Mouse (Mus musculus) right cerebral cortex, postnatal 25 days (tissue): ENCODE measurements around the gene Gm20388.

Experiments used
- DNase-seq: peaks from one replicate; pipeline ENCODE4 v3.0.0; 2022

Gm20388 gene

DNA sequence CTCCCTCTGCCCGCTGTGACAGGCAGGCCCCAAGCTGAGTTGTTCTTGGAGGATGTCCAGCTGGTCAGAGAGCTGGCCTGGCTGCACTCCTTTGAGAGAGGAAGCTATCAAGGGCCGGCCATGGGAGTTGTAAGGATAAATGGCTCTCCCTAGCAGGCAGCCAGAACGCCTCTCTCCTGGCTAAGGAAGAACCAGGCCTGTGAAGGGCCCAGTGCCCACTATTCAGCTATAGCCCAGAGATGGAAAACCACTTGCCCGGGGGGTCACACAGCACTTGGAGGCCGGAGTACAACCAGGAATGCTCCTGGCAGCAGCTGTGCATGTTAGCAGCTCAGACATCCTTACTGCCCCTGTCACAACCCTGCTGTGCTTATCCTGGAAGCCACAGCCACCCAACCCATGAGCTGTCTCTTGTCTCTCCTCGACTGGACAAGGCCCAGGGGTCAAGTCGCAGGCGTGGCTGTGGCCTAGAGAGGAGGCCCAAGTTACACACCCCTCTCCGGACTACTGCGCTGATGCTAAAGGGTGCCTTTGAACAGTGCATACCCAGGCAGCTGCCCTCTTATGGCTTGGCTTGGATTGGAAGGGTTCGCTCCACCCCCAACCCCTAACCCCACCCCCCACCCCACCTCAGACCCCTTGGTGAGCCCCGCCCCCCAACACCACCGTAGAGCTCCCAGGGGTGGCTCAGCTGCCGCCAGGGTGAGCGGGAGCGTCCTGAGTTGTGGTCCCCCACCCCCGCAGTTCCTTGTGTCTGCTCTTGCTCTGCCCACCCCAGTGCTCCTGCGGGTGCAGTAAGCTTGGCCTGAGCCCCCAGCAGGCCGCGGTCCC lies 593.8 kb downstream of the Gm20388 start:
- DNase-seq: no peak

DNA sequence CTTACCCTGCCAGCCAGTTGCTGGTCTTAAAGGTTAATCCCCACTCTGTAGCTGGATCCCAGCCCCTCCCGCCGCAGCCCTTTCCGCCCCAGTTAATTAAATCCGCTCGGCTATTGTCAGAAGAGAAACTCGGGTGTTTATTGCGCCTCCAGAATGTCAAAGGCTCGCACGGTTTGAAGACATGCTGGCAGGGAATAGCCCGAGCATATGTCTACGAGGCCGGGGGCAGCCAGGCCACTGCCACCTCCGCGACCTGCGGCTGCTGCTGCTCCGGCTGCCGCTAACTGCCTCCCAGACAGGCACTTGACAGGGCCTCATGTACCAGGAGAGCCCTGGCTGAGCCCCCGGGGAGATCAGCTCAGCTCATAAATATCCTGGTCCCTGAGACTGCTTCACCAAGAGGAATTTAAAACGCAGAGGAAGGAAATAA lies 594.5 kb downstream of the Gm20388 start:
- DNase-seq: no peak

DNA sequence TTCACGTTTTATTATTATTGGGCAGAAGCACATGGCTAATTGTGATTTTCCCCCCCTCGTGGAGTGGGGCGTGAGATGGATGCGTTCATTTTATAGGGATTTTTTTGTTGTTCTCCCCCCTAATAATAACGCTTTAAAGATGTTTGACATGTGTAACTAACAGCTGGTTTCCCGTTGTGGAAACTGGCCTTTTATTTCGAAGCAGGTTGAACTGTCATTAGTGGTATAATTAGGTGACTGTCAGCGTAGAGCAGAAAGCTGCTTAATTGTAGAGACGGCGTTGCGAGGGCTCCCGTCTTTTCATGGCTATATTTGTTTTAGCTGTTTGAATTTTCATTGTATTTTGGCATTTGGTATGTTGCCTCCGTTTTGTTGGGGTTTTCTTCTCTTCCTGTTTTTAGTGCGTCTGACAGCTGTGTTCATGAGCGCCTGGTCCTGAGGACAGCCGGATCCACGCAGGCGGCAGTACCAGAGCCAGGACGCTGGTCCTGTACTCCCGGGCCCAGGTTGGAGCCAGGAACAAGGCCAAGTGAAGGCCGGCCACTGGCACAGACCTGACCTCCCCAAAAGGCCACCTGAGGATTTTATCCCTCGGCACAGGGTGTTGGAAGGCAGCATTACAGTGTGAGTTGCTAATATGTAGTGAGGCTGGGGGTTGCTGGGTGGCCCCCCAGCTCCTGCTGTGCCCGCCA lies 595.1 kb downstream of the Gm20388 start:
- DNase-seq: no peak

DNA sequence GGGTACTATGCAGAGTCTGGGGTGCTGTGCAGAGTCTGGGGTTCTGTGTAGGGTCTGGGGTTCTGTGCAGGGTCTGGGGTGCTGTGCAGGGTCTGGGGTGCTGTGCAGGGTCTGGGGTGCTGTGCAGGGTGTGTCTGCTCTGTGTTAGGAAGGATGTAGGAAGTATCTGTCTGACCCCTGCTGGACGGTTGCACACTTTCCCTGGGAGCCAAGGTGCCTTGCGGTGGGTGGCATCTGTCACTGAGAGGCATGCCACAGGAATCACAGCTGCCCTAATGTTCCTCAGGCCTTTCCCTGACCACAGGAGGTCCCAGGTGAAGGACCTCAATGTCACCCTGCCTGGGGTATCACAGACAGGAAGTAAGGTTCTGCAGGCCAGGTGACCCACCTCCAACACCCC lies 595.9 kb downstream of the Gm20388 start:
- DNase-seq: no peak

DNA sequence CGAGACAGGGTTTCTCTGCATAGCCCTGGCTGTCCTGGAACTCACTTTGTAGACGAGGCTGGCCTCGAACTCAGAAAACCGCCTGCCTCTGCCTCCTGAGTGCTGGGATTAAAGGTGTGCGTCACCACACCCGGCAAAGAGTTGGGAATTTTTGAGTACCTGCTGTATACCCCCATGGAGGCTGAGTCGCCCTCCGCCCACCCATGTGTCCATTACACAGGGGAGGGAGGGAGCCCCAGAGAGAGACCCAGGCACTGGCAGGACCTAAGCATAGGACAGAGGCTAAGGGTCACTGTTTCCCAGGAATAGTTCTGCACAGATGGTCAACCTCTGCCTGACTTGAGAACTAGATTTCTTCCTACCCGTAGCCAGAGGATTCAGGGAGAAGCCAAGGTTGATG lies 596.6 kb downstream of the Gm20388 start:
- DNase-seq: no peak

DNA sequence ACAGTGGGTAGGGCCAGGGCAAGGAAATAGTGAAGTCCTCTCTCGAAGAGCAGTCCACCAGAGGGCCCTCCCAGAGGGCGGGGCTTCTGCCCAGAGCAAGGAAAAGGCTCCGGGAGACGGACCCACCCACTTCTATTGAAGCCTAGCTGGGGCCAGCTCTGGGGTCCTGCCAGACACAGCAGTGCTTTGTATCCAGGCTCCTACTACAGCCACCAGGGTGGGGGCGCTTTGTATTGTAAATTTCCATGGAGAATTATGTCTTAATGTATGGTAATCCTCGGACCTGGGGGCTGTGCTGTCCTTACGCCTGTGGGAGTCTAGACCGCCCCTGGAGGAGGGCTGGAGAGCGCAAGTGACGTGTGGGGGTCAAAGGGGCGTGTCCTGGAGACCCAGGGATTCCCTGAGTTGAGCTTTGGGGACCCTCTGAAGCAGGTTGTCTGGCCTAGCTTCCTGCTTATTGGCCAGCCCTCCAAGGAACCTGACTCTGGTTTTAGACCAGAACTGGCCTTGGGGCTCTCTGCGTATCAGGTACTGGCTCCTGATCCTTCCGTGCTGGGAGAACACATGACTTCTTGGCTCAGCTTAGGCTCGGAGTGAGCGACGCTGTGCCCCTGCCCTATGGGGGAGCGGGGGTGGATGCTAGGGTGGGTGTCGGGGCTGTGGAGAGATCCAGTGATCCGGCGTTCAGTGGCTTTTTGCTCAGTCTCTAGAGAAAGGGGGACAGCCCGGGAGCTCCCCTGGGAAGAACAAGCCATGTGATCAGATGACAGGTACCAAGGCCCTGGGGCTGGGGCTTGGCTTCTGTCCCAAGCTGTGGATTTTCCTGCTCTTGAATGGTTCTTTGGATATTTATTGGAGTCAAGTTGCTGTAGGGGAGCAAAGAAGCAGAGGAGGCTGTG lies 598.7 kb downstream of the Gm20388 start:
- DNase-seq: no peak

DNA sequence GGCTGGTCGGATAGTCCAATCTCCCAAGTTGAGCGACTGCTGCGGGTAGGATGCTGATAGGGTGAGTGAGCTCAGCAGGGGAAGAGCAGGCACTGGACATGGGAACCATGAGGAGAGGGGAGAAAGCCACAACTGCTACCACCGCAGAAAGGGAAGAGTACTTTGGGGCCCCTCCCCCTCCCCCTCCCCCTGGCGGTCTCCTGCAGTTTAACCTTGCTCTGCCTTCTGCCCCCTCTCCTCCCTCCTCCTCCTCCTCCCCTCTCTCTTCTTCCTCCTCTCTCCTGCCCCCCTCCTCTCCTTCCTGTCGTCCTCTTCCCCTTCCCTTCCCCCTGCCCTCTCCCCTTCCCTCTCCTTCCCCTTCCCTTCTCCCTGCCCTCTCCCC lies 599.4 kb downstream of the Gm20388 start:
- DNase-seq: no peak

DNA sequence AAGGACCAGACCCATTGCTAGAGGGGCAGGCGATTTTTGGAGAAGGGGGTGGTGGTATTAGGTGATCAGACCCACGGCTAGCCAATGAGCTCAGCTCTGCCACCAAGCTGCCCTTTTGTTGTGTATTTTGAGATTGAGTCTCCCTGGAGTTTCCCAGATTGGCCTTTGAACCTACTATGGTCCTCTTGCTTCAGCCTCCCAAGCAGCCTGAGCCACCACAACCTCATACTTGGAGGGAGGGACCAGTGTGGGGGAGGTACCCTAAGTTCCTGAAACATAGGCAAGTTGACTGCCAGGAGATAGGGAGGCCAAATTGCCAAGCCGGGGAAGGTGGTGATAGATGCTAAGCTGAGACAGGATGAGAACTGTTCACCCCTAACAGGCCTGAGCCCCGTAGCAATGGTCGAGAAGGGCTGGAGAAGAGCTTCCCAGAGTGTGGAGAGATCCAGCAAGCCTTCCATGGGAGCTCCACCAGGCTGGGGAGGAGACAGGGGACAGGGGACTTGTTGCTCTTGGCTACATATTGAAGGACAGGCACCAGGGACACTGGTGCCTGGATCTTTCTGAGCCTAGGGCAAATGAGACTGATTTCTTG lies 600.3 kb downstream of the Gm20388 start:
- no peak for DNase-seq

DNA sequence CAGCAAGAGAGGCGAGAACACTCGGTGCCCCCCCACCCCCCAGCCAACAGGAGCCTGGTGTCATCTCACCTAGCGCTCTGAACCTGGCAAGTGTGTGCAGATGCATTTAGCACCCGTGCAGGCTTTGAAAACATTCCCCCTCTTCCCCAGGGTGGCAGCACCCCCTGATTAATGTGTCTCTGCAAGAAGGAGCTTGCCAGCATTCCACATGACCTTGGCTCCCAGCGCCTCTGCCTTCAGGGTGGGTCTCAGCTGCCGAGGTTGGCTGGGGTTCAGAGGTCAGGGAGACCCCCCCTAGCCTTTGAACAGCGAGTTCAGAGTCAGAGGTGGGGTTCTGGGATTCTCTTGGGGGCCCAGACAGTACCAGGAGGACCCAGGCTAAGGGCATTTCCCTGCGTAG lies 601.1 kb downstream of the Gm20388 start:
- DNase-seq: no peak

DNA sequence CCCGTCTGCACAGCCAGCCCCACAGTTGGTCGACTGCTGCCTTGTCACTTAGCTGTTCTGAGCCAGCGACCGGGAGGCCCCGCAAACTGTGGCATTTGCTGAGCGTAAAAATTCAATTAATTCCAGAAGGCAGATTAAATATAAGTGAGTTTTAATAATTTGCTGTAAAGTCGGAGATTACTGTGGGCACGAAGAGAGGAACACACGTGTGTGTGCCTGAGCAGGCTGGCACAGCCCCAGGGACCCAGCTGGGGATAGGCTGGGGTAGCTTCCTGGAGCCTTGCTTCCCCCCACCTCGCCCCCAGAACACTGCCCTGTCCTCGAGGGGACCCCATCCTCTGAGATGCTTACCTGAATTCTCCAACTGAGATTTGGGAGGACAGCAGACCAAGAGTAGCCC lies 601.7 kb downstream of the Gm20388 start:
- DNase-seq: no peak

DNA sequence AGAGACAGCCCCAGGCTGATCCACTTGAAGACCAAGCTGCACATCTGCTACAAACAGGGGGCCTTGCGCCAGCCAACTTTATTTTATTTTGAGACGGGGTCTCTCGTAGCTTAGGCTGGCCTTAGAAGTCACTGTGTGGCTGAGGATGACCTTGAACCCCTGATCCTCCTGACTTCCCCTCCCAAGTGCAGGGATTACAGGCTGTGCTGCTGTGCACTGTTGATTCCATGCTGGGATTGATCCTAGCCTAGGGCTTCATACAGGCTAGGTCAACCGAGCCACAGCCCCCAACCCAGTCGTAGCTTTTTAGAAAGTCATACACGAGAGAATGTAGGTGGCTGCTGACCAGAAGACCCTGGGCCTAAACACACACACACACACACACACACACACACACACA lies 602.5 kb downstream of the Gm20388 start:
- no peak for DNase-seq

DNA sequence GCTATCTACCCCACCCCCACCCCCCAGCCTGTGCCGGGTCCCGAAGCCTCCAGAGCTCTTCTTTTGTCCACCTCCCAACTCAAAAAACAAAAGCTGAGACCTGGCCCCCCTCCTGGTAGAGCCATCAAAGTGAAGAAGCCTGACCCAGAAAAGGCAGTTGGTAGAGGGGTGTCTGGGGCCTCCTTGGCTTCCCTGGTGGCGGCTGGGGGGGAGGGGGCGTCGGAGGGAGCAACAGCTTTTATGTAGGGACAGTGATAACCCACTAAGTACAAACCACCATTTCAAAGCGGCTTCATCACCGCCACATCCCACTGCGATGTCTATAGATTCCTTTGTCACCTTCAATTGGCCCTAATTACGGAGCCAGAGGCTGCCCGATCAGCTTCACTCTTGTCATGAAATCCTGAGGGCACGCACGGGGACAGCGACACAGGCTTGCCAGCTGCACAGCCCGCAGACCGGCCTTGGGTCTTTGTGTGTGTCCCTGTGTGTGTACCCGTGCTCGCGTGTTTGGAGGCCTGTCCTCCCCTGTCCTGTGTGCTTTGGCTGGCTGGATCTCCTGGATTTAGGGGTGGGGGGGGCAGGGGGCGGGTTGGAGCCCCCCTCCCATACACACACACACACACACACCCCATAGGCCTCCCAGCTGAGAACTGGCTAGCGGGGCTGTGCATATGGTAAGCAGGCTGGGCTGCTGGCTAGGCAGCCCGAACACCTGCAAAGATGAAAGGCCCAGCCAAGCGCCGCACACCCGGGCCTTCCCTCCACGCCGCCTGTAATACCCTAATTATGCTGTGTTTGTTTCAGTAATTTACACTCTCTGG lies 603.2 kb downstream of the Gm20388 start:
- DNase-seq: no peak

DNA sequence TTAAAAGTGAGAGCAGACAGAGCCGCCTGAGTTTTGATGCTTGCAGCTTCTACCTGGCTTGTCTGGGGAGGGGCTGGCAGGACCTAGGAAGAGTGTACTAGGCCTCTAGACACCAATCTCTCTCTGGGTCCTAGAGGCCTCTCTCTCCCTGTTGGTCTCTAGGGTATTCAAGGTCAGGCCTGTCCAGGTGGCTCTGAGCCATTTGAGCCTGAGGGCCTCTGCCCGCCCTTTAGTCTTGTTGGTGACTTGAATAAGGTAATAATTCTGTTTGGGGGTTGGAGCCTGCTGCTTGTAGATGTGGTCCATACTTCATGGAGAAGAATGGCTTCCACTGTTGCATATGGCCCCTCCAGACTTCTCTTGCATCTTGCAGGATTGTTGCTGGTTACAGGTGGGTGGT lies 604.6 kb downstream of the Gm20388 start:
- DNase-seq: no peak

DNA sequence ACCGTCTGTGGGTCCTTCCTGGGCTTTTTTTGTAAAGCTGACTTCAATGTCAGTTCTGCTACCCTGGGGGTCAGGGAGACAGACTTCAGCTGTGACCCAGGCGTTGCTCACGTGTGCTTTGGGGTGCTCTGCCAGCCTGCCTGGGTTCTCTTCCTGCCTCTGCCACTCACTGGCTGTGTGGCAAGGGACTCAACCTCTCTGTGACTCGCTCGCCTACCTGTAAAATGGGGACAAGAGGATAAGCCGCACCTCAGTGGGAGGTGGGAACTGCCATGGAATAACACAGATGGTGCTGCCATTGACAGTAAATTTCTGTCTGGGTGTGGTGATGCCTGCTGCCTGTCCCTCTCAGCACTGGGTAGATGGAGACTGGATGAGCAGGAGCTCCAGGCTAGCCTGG lies 605.0 kb downstream of the Gm20388 start:
- DNase-seq: no peak

DNA sequence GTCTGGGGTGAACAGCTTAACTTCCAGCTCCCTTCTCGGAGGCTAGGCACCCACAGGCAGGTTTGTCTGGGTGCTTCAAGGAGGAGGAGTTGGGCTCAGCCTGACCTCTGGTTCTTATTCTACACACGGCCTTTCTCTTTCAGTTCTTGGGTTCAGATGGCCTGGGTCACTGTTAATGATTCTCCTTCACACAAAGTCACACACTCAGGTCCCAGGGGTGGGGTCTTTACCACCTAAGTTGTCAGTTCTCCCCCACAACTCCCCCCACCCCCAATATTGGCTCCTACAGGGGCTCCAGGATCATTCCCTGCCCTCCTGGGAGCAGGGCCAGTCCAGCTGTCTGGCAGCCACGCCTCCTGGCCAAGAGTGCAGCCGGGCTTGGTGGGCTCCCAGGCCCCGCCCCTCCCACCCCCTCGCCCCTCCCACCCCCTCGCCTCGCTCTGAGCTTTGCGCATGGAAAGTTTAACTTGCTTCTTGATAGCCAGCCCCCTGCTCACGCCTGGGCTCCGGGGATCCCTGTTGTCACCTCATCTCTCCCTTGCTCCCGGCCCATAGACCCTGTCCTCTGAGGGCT lies 605.6 kb downstream of the Gm20388 start:
- no peak for DNase-seq

DNA sequence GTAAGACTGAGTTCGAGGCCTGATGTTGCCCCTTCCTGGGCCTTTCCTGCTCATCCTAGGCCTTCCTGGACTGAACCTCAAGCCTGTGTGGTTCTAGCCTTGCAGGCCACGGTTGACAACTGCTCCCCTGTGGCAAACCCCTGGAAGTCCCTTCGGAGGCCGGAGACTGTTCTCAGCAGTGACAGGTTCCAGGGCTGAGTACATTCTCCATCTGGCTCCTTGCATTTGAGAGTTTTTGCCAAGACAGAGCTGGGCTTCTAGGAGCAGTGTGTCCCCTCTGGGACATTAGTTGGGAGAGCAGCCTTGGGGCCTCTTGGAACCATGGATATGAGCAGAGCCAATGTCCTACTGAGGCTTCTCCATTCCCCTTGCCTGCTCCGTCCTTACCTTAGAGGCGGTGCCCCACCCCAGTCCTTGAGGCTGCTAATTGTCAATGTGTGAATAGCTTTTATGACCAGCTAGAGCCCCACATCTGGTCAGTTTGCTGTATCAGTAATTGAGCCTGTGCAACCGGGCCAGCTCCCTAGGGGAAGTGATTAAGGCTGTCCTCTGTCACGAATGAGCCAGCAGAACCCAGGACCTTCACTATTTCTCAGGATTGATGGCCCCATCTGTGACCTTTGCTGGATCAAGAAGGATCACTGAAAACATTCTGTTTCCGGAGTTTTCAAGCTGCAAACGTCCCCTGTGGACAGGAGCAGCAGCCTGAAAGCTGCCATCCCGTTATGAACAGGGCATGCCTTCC lies 607.2 kb downstream of the Gm20388 start:
- DNase-seq: no peak

DNA sequence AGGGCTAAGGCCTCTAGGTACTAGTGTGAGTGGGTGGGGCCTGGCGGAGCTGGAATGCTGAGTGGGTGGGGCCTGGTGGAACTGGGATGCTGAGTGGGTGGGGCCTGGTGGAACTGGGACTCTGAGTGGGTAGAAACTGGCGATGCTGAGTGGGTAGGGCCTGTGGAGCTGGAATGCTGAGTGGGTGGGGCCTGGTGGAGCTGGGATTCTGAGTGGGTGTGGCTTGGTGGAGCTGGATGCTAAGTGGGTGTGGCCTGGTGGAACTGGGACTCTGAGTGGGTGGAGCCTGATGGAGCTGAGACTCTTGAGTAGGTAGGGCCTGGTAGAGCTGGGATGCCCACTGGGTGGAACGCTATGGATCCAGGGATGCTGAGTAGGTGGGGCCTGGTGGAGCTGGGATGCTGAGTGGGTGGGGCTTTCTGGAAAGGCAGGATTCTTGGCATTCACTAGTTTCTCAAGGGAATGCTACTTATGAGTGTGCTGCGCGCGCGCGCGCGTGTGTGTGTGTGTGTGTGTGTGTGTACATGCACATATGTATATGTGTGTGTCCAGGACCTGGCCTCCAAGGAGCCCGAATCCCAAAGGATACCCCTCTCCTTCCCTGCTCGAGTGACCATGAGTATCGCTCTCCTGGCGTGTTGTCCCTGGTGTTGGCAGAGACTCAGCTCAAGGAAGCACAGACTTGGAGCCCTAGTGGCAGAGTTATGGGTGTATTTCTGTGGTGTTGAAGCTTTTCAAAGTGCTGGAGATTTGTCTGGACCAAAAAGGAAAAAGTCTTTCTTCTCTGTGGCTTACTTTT lies 608.3 kb downstream of the Gm20388 start:
- no peak for DNase-seq

DNA sequence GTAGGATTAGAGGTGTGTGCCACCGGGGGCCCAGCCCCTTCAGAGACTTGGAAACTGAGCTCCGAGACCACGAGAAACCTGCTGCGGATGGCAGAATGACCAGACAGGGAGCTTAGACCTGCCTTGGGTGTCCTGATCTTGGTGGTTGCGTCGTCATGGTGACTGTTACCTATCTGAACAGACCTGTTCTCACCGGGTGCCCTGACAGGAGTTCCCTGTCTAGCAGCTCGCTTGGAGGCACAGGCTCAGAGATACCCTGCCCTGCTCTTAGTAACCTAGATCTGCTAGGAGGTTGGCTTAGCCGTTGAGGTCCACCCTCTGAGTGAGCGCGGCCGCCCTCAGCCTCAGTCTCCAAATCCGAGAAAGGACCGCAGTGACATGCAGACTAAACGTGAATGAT lies 609.6 kb downstream of the Gm20388 start:
- no peak for DNase-seq

DNA sequence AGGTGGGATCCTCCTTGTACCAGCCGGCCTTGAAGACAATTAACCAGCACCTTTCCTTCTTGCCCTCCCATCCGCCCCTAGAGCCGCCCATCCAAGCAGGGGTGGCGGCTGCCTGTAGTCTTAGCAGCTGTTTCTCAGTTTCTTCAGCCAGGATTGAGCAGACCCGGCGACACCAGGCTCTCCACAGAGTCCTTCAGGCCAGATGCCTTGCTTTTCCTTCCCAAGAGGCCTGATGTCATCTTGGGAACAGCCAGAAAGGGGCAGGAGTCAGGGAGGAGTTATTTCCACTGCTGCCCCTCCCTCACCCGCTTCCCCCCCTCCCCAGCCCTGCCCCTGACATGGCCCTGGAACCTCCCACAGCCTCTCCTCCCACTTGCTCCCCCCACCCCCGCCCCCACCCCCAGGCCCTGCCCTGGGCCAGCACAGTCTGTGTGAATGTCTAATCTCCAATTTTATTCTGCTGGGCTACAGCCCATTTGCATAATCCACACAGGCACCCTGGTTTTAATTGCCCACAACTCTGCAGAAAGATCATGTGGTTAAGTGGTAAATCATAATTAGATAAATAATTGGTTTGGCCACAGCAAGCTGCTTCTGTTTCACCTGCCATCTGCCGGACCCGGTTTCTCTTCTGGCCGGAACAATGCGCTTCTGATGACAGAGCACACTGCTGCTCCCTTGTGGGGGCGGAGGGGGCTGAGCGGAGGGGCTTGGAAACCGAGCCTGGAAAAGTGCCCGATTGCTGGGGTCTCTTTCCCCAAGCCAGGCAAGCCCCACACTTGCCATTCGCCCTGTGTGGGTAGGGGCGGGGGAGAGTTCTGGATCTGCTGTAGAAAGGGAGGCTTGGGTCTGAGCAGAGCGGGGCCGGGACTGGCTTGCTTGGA lies 610.3 kb downstream of the Gm20388 start:
- DNase-seq: no peak
